Mouse (Mus musculus): ENCODE results near the gene Ahr. TPM values are rescaled to one million over a fixed set of nuclear protein-coding genes. Genes with fewer than 3 reads are reported as not detected.

Ahr gene
- polyA plus RNA-seq, 1 experiment from 2014 or later, result 3.4 TPM

GRCm38 (mm10) chr12:35550299-35550698 lies 15.5 kb upstream of the Ahr start:
- H3K27me3 ChIP-seq (ENCODE audit: control insufficient read depth, insufficient read depth, low read length), result no peaks in the 10 kb centered on the region
- no peak overlapping the region for H3K9ac ChIP-seq (ENCODE audit: low read depth, low read length)
- H3K9me3 ChIP-seq (ENCODE audit: control insufficient read depth, low read length), result no peaks in the 10 kb centered on the region
- H3K4me1 ChIP-seq (replicated peaks; ENCODE audit: control insufficient read depth, insufficient read depth, low read length), result no peaks in the 10 kb centered on the region
- DNase-seq (ENCODE audit: low spot score), result no peak
- H3K27ac ChIP-seq (ENCODE audit: low read depth, low read length), result no peak overlapping the region
- no peak overlapping the region for H3K4me3 ChIP-seq (ENCODE audit: low read depth, low read length)
- no peak for ATAC-seq (ENCODE audit: low FRiP score)
- H3K4me2 ChIP-seq (replicated peaks; ENCODE audit: low read depth, low read length), result no peak overlapping the region
- H3K36me3 ChIP-seq (ENCODE audit: control insufficient read depth, insufficient read depth, low read length), result no peaks in the 10 kb centered on the region

GRCm38 (mm10) chr12:35542836-35543235 lies 8.0 kb upstream of the Ahr start:
- Histone ChIP-seq H3K4me3 (ENCODE audit: low read depth, low read length) (no peak overlapping the region), H3K27me3 (ENCODE audit: control insufficient read depth, insufficient read depth, low read length) (no peaks in the 10 kb centered on the region), H3K27ac (ENCODE audit: low read depth, low read length) (no peak overlapping the region), H3K9ac (ENCODE audit: low read depth, low read length) (no peak overlapping the region), H3K4me2 (replicated peaks; ENCODE audit: low read depth, low read length) (no peak overlapping the region), H3K4me1 (replicated peaks; ENCODE audit: control insufficient read depth, insufficient read depth, low read length) (no peaks in the 10 kb centered on the region), H3K9me3 (ENCODE audit: control insufficient read depth, low read length) (no peaks in the 10 kb centered on the region), H3K36me3 (ENCODE audit: control insufficient read depth, insufficient read depth, low read length) (no peaks in the 10 kb centered on the region)
- DNase-seq (ENCODE audit: low spot score), result no peak
- no peak for ATAC-seq (ENCODE audit: low FRiP score)
- WGBS, result 79% methylated on average over 3 of the region's 3 CpGs

- H3K9me3 ChIP-seq (ENCODE audit: control insufficient read depth, low read length), result no peaks in the 10 kb centered on the region
- H3K4me2 ChIP-seq (replicated peaks; ENCODE audit: low read depth, low read length), result no peak overlapping the region
- no peak overlapping the region for H3K4me3 ChIP-seq (ENCODE audit: low read depth, low read length)
- 62% methylated on average over 3 of the region's 3 CpGs for WGBS
- H3K27ac ChIP-seq (ENCODE audit: low read depth, low read length), result no peak overlapping the region
- H3K27me3 ChIP-seq (ENCODE audit: control insufficient read depth, insufficient read depth, low read length), result peaks cover 6% of the 10 kb centered on the region; the same call in 1 of the 2 replicates
- ATAC-seq (ENCODE audit: low FRiP score) (no peak), DNase-seq (ENCODE audit: low spot score) (no peak)
- no peaks in the 10 kb centered on the region for H3K36me3 ChIP-seq (ENCODE audit: control insufficient read depth, insufficient read depth, low read length)
- H3K4me1 ChIP-seq (replicated peaks; ENCODE audit: control insufficient read depth, insufficient read depth, low read length), result no peaks in the 10 kb centered on the region
- H3K9ac ChIP-seq (ENCODE audit: low read depth, low read length), result no peak overlapping the region
These were observed 4.0 kb upstream of the Ahr start for GRCm38 (mm10) chr12:35538843-35539242.

- H3K4me3 ChIP-seq (ENCODE audit: low read depth, low read length), result peak overlapping the region; percentile 80
- WGBS, result under 1% methylated on average over 49 of the region's 49 CpGs
- H3K27me3 ChIP-seq (ENCODE audit: control insufficient read depth, insufficient read depth, low read length), result peaks cover 6% of the 10 kb centered on the region; the same call in 1 of the 2 replicates
- H3K27ac ChIP-seq (ENCODE audit: low read depth, low read length), result no peak overlapping the region
- peak overlapping the region; percentile 62 for H3K9ac ChIP-seq (ENCODE audit: low read depth, low read length)
- H3K9me3 ChIP-seq (ENCODE audit: control insufficient read depth, low read length), result no peaks in the 10 kb centered on the region
- peak overlapping the region; percentile 100 for H3K4me2 ChIP-seq (replicated peaks; ENCODE audit: low read depth, low read length)
- ATAC-seq (ENCODE audit: low FRiP score) (peak; percentile 54), DNase-seq (ENCODE audit: low spot score) (peak; percentile 51)
- H3K36me3 ChIP-seq (ENCODE audit: control insufficient read depth, insufficient read depth, low read length), result no peaks in the 10 kb centered on the region
- no peaks in the 10 kb centered on the region for H3K4me1 ChIP-seq (replicated peaks; ENCODE audit: control insufficient read depth, insufficient read depth, low read length)
These were observed 604 bp downstream of the Ahr start for GRCm38 (mm10) chr12:35534114-35534753.

GRCm38 (mm10) chr12:35533748-35534113 lies 1.1 kb downstream of the Ahr start:
- Histone ChIP-seq H3K9ac (ENCODE audit: low read depth, low read length) (no peak overlapping the region), H3K4me2 (replicated peaks; ENCODE audit: low read depth, low read length) (peak overlapping the region; percentile 100), H3K4me1 (replicated peaks; ENCODE audit: control insufficient read depth, insufficient read depth, low read length) (no peaks in the 10 kb centered on the region), H3K27ac (ENCODE audit: low read depth, low read length) (no peak overlapping the region), H3K27me3 (ENCODE audit: control insufficient read depth, insufficient read depth, low read length) (peaks cover 6% of the 10 kb centered on the region; the same call in 1 of the 2 replicates), H3K36me3 (ENCODE audit: control insufficient read depth, insufficient read depth, low read length) (no peaks in the 10 kb centered on the region), H3K4me3 (ENCODE audit: low read depth, low read length) (peak overlapping the region; percentile 80), H3K9me3 (ENCODE audit: control insufficient read depth, low read length) (no peaks in the 10 kb centered on the region)
- DNase-seq (ENCODE audit: low spot score) (no peak), ATAC-seq (ENCODE audit: low FRiP score) (no peak)

GRCm38 (mm10) chr12:35533133-35533532 lies 1.7 kb downstream of the Ahr start:
- ATAC-seq (ENCODE audit: low FRiP score), result no peak
- Histone ChIP-seq H3K4me1 (replicated peaks; ENCODE audit: control insufficient read depth, insufficient read depth, low read length) (no peaks in the 10 kb centered on the region), H3K27me3 (ENCODE audit: control insufficient read depth, insufficient read depth, low read length) (peaks cover 6% of the 10 kb centered on the region; the same call in 1 of the 2 replicates), H3K36me3 (ENCODE audit: control insufficient read depth, insufficient read depth, low read length) (no peaks in the 10 kb centered on the region), H3K9me3 (ENCODE audit: control insufficient read depth, low read length) (no peaks in the 10 kb centered on the region), H3K4me3 (ENCODE audit: low read depth, low read length) (no peak overlapping the region), H3K27ac (ENCODE audit: low read depth, low read length) (no peak overlapping the region), H3K9ac (ENCODE audit: low read depth, low read length) (no peak overlapping the region), H3K4me2 (replicated peaks; ENCODE audit: low read depth, low read length) (no peak overlapping the region)
- WGBS, result 73% methylated on average over 5 of the region's 5 CpGs
- DNase-seq (ENCODE audit: low spot score), result no peak

GRCm38 (mm10) chr12:35532151-35532550 lies 2.7 kb downstream of the Ahr start:
- Histone ChIP-seq H3K4me1 (replicated peaks; ENCODE audit: control insufficient read depth, insufficient read depth, low read length) (no peaks in the 10 kb centered on the region), H3K9me3 (ENCODE audit: control insufficient read depth, low read length) (no peaks in the 10 kb centered on the region), H3K4me2 (replicated peaks; ENCODE audit: low read depth, low read length) (no peak overlapping the region), H3K4me3 (ENCODE audit: low read depth, low read length) (no peak overlapping the region), H3K27ac (ENCODE audit: low read depth, low read length) (no peak overlapping the region), H3K9ac (ENCODE audit: low read depth, low read length) (no peak overlapping the region), H3K36me3 (ENCODE audit: control insufficient read depth, insufficient read depth, low read length) (no peaks in the 10 kb centered on the region), H3K27me3 (ENCODE audit: control insufficient read depth, insufficient read depth, low read length) (peaks cover 6% of the 10 kb centered on the region; the same call in 1 of the 2 replicates)
- DNase-seq (ENCODE audit: low spot score), result peak; percentile 80
- ATAC-seq (ENCODE audit: low FRiP score), result no peak
- 25% methylated on average over 5 of the region's 5 CpGs for WGBS

GRCm38 (mm10) chr12:35530587-35530986 lies 4.3 kb downstream of the Ahr start:
- H3K27me3 ChIP-seq (ENCODE audit: control insufficient read depth, insufficient read depth, low read length), result peaks cover 6% of the 10 kb centered on the region; the same call in 1 of the 2 replicates
- no peak overlapping the region for H3K9ac ChIP-seq (ENCODE audit: low read depth, low read length)
- H3K36me3 ChIP-seq (ENCODE audit: control insufficient read depth, insufficient read depth, low read length), result no peaks in the 10 kb centered on the region
- H3K4me1 ChIP-seq (replicated peaks; ENCODE audit: control insufficient read depth, insufficient read depth, low read length), result no peaks in the 10 kb centered on the region
- no peaks in the 10 kb centered on the region for H3K9me3 ChIP-seq (ENCODE audit: control insufficient read depth, low read length)
- H3K27ac ChIP-seq (ENCODE audit: low read depth, low read length), result no peak overlapping the region
- ATAC-seq (ENCODE audit: low FRiP score) (no peak), DNase-seq (ENCODE audit: low spot score) (no peak)
- H3K4me2 ChIP-seq (replicated peaks; ENCODE audit: low read depth, low read length), result no peak overlapping the region
- H3K4me3 ChIP-seq (ENCODE audit: low read depth, low read length), result no peak overlapping the region

- H3K9me3 ChIP-seq (ENCODE audit: control insufficient read depth, low read length), result no peaks in the 10 kb centered on the region
- no peak for DNase-seq (ENCODE audit: low spot score)
- no peaks in the 10 kb centered on the region for H3K36me3 ChIP-seq (ENCODE audit: control insufficient read depth, insufficient read depth, low read length)
- 82% methylated on average over 6 of the region's 6 CpGs for WGBS
- H3K27ac ChIP-seq (ENCODE audit: low read depth, low read length), result no peak overlapping the region
- no peak overlapping the region for H3K4me3 ChIP-seq (ENCODE audit: low read depth, low read length)
- H3K9ac ChIP-seq (ENCODE audit: low read depth, low read length), result no peak overlapping the region
- H3K4me2 ChIP-seq (replicated peaks; ENCODE audit: low read depth, low read length), result no peak overlapping the region
- ATAC-seq (ENCODE audit: low FRiP score), result no peak
- no peaks in the 10 kb centered on the region for H3K27me3 ChIP-seq (ENCODE audit: control insufficient read depth, insufficient read depth, low read length)
- no peaks in the 10 kb centered on the region for H3K4me1 ChIP-seq (replicated peaks; ENCODE audit: control insufficient read depth, insufficient read depth, low read length)
These were observed 7.4 kb downstream of the Ahr start for GRCm38 (mm10) chr12:35527429-35527828.
